Mouse (Mus musculus): Measurements from ENCODE around the gene Cyb5b. TPM values are rescaled to one million over a fixed set of nuclear protein-coding genes. Genes with fewer than 3 reads are reported as not detected.

Gene Cyb5b
- polyA plus RNA-seq, 1 experiment from 2014 or later = 93.2 TPM

GRCm38 (mm10) chr8:107181122-107181521 lies 30.7 kb downstream of the Cyb5b start:
- no peak overlapping the region for H3K4me2 ChIP-seq (replicated peaks; ENCODE audit: low read depth)
- peaks cover 85% of the 10 kb centered on the region for H3K36me3 ChIP-seq (ENCODE audit: control insufficient read depth, insufficient read depth)
- H3K27me3 ChIP-seq (replicated peaks; ENCODE audit: control insufficient read depth, insufficient read depth, low read length) = no peaks in the 10 kb centered on the region
- H3K9ac ChIP-seq (ENCODE audit: low read depth, low read length) = no peak overlapping the region
- no peak overlapping the region for H3K4me3 ChIP-seq (ENCODE audit: low read depth, low read length)
- ATAC-seq = no peak
- no peak for TF ChIP-seq CTCF (IDR thresholded peaks at IDR 0.05; ENCODE audit: low read depth)
- H3K27ac ChIP-seq (ENCODE audit: low read depth, low read length) = no peak overlapping the region
- 97% methylated on average over 6 of the region's 6 CpGs for WGBS
- H3K4me1 ChIP-seq (replicated peaks; ENCODE audit: control insufficient read depth, insufficient read depth, low read length) = no peaks in the 10 kb centered on the region
- no peaks in the 10 kb centered on the region for H3K9me3 ChIP-seq (ENCODE audit: control insufficient read depth)

- H3K27me3 ChIP-seq (replicated peaks; ENCODE audit: control insufficient read depth, insufficient read depth, low read length) = no peaks in the 10 kb centered on the region
- no peak overlapping the region for H3K4me3 ChIP-seq (ENCODE audit: low read depth, low read length)
- no peaks in the 10 kb centered on the region for H3K9me3 ChIP-seq (ENCODE audit: control insufficient read depth)
- H3K4me1 ChIP-seq (replicated peaks; ENCODE audit: control insufficient read depth, insufficient read depth, low read length) = no peaks in the 10 kb centered on the region
- H3K36me3 ChIP-seq (ENCODE audit: control insufficient read depth, insufficient read depth) = peaks cover 55% of the 10 kb centered on the region
- H3K27ac ChIP-seq (ENCODE audit: low read depth, low read length) = no peak overlapping the region
- no peak for TF ChIP-seq CTCF (IDR thresholded peaks at IDR 0.05; ENCODE audit: low read depth)
- H3K9ac ChIP-seq (ENCODE audit: low read depth, low read length) = no peak overlapping the region
- H3K4me2 ChIP-seq (replicated peaks; ENCODE audit: low read depth) = no peak overlapping the region
- ATAC-seq = no peak
- 67% methylated on average over 3 of the region's 3 CpGs for WGBS
These were observed 34.6 kb downstream of the Cyb5b start for GRCm38 (mm10) chr8:107184996-107185395.

- H3K27me3 ChIP-seq (replicated peaks; ENCODE audit: control insufficient read depth, insufficient read depth, low read length) = no peaks in the 10 kb centered on the region
- 48% methylated on average over 15 of the region's 15 CpGs for WGBS
- no peak overlapping the region for H3K4me2 ChIP-seq (replicated peaks; ENCODE audit: low read depth)
- no peak overlapping the region for H3K27ac ChIP-seq (ENCODE audit: low read depth, low read length)
- no peaks in the 10 kb centered on the region for H3K9me3 ChIP-seq (ENCODE audit: control insufficient read depth)
- ATAC-seq = peak; percentile 42
- H3K4me1 ChIP-seq (replicated peaks; ENCODE audit: control insufficient read depth, insufficient read depth, low read length) = no peaks in the 10 kb centered on the region
- no peak for TF ChIP-seq CTCF (IDR thresholded peaks at IDR 0.05; ENCODE audit: low read depth)
- H3K9ac ChIP-seq (ENCODE audit: low read depth, low read length) = no peak overlapping the region
- no peak overlapping the region for H3K4me3 ChIP-seq (ENCODE audit: low read depth, low read length)
- peaks cover 38% of the 10 kb centered on the region for H3K36me3 ChIP-seq (ENCODE audit: control insufficient read depth, insufficient read depth)
These were observed 36.4 kb downstream of the Cyb5b start for GRCm38 (mm10) chr8:107186659-107187390.

GRCm38 (mm10) chr8:107187631-107188030 lies 37.2 kb downstream of the Cyb5b start:
- Histone ChIP-seq H3K36me3 (ENCODE audit: control insufficient read depth, insufficient read depth) (peaks cover 32% of the 10 kb centered on the region), H3K9me3 (ENCODE audit: control insufficient read depth) (no peaks in the 10 kb centered on the region), H3K27me3 (replicated peaks; ENCODE audit: control insufficient read depth, insufficient read depth, low read length) (no peaks in the 10 kb centered on the region), H3K4me2 (replicated peaks; ENCODE audit: low read depth) (no peak overlapping the region), H3K4me1 (replicated peaks; ENCODE audit: control insufficient read depth, insufficient read depth, low read length) (no peaks in the 10 kb centered on the region), H3K4me3 (ENCODE audit: low read depth, low read length) (no peak overlapping the region), H3K9ac (ENCODE audit: low read depth, low read length) (no peak overlapping the region), H3K27ac (ENCODE audit: low read depth, low read length) (no peak overlapping the region)
- TF ChIP-seq CTCF (IDR thresholded peaks at IDR 0.05; ENCODE audit: low read depth) = no peak
- no peak for ATAC-seq
- 86% methylated on average over 5 of the region's 5 CpGs for WGBS

GRCm38 (mm10) chr8:107192631-107193030 lies 42.2 kb downstream of the Cyb5b start:
- H3K9ac ChIP-seq (ENCODE audit: low read depth, low read length) = no peak overlapping the region
- no peak overlapping the region for H3K4me2 ChIP-seq (replicated peaks; ENCODE audit: low read depth)
- no peaks in the 10 kb centered on the region for H3K9me3 ChIP-seq (ENCODE audit: control insufficient read depth)
- no peak for ATAC-seq
- no peak overlapping the region for H3K27ac ChIP-seq (ENCODE audit: low read depth, low read length)
- H3K4me1 ChIP-seq (replicated peaks; ENCODE audit: control insufficient read depth, insufficient read depth, low read length) = no peaks in the 10 kb centered on the region
- TF ChIP-seq CTCF (IDR thresholded peaks at IDR 0.05; ENCODE audit: low read depth) = no peak
- no peaks in the 10 kb centered on the region for H3K36me3 ChIP-seq (ENCODE audit: control insufficient read depth, insufficient read depth)
- WGBS = 53% methylated on average over 8 of the region's 8 CpGs
- no peak overlapping the region for H3K4me3 ChIP-seq (ENCODE audit: low read depth, low read length)
- H3K27me3 ChIP-seq (replicated peaks; ENCODE audit: control insufficient read depth, insufficient read depth, low read length) = no peaks in the 10 kb centered on the region

- Histone ChIP-seq H3K4me3 (ENCODE audit: low read depth, low read length) (no peak overlapping the region), H3K9me3 (ENCODE audit: control insufficient read depth) (no peaks in the 10 kb centered on the region), H3K4me1 (replicated peaks; ENCODE audit: control insufficient read depth, insufficient read depth, low read length) (no peaks in the 10 kb centered on the region), H3K36me3 (ENCODE audit: control insufficient read depth, insufficient read depth) (no peaks in the 10 kb centered on the region), H3K27ac (ENCODE audit: low read depth, low read length) (no peak overlapping the region), H3K4me2 (replicated peaks; ENCODE audit: low read depth) (no peak overlapping the region), H3K9ac (ENCODE audit: low read depth, low read length) (no peak overlapping the region), H3K27me3 (replicated peaks; ENCODE audit: control insufficient read depth, insufficient read depth, low read length) (no peaks in the 10 kb centered on the region)
- TF ChIP-seq CTCF (IDR thresholded peaks at IDR 0.05; ENCODE audit: low read depth) = no peak
- WGBS = 69% methylated on average over 6 of the region's 6 CpGs
- ATAC-seq = no peak
These were observed 42.9 kb downstream of the Cyb5b start for GRCm38 (mm10) chr8:107193331-107193730.

Measured in intestine, postnatal 0 days (tissue).